Mouse (Mus musculus) myocyte (in vitro differentiated cells): ENCODE results near the gene Hoxb2. TPM values are rescaled to one million over a fixed set of nuclear protein-coding genes. Genes with fewer than 3 reads are reported as not detected.

Experiments used
- H3K27me3 ChIP-seq: one replicate; pipeline ENCODE4 v1.6.1; 2011; ENCODE audit not compliant: control insufficient read depth, insufficient read depth, insufficient read length
- H3K36me3 ChIP-seq: one replicate; pipeline ENCODE4 v1.6.1; 2011; ENCODE audit not compliant: control insufficient read depth, insufficient read depth
- H3K4me2 ChIP-seq: one replicate; pipeline ENCODE4 v1.6.1; 2011; ENCODE audit warnings: low read depth, control low read depth
- H3K4me3 ChIP-seq: one replicate; pipeline ENCODE4 v1.5.1; 2011; ENCODE audit warnings: mild to moderate bottlenecking, control low read depth, moderate library complexity
- H3K79me2 ChIP-seq: one replicate; pipeline ENCODE4 v1.6.1; 2011; ENCODE audit not compliant: control insufficient read depth, insufficient read depth
- H3ac ChIP-seq: one replicate; pipeline ENCODE4 v1.6.1; 2011; ENCODE audit not compliant: control insufficient read depth, insufficient read length
- CEBPB ChIP-seq: IDR thresholded peaks from 2 replicates; pipeline ENCODE4 v1.6.1; 2011; ENCODE audit warnings: mild to moderate bottlenecking, moderate library complexity; ENCODE audit not compliant: poor library complexity, insufficient read depth, severe bottlenecking
- E2F4 ChIP-seq: IDR thresholded peaks from one replicate; pipeline ENCODE4 v1.6.1; 2011; ENCODE audit warnings: mild to moderate bottlenecking, control low read depth, moderate library complexity; ENCODE audit not compliant: insufficient read depth
- MAX ChIP-seq: IDR thresholded peaks from one replicate; pipeline ENCODE4 v1.6.1; 2011; ENCODE audit warnings: low read depth, mild to moderate bottlenecking, control low read depth
- MYOD1 ChIP-seq, 3 experiments: IDR thresholded peaks; one replicate each; pipeline ENCODE4 v1.6.1; 2011; ENCODE audit warnings: control low read depth in 2 of 3, low read depth in 2 of 3, mild to moderate bottlenecking in 2 of 3, moderate library complexity in 1 of 3; ENCODE audit not compliant: insufficient read length in 2 of 3, control insufficient read depth in 1 of 3
- MYOG ChIP-seq, 3 experiments: IDR thresholded peaks; one replicate each; pipeline ENCODE4 v1.6.1; 2011; ENCODE audit warnings: control low read depth in 2 of 3, low read depth in 2 of 3, mild to moderate bottlenecking in 2 of 3; ENCODE audit not compliant: insufficient read length in 2 of 3, control insufficient read depth in 1 of 3, insufficient read depth in 1 of 3
- POLR2A ChIP-seq: IDR thresholded peaks from one replicate; pipeline ENCODE4 v1.6.1; 2011; ENCODE audit warnings: low read depth, mild to moderate bottlenecking, control low read depth, moderate library complexity; ENCODE audit not compliant: insufficient read length
- POLR2AphosphoS2 ChIP-seq: IDR thresholded peaks from one replicate; pipeline ENCODE4 v1.6.1; 2011; ENCODE audit warnings: low read depth, control low read depth; ENCODE audit not compliant: insufficient read length
- REST ChIP-seq: IDR thresholded peaks from one replicate; pipeline ENCODE4 v1.6.1; 2011; ENCODE audit warnings: mild to moderate bottlenecking, control low read depth, moderate library complexity; ENCODE audit not compliant: insufficient read depth, insufficient read length
- SRF ChIP-seq: IDR thresholded peaks from one replicate; pipeline ENCODE4 v1.6.1; 2011; ENCODE audit warnings: low read depth; ENCODE audit not compliant: control insufficient read depth, insufficient read length
- TCF12 ChIP-seq: IDR thresholded peaks from one replicate; pipeline ENCODE4 v1.6.1; 2011; ENCODE audit warnings: mild to moderate bottlenecking, control low read depth; ENCODE audit not compliant: poor library complexity, insufficient read depth, severe bottlenecking
- TCF3 ChIP-seq: IDR thresholded peaks from one replicate; pipeline ENCODE4 v1.6.1; 2011; ENCODE audit warnings: low read depth, control low read depth; ENCODE audit not compliant: insufficient read length
- USF1 ChIP-seq: IDR thresholded peaks from one replicate; pipeline ENCODE4 v1.6.1; 2011; ENCODE audit warnings: low read depth, mild to moderate bottlenecking, control low read depth, moderate library complexity
- polyA plus RNA-seq: library from polyadenylated mRNA; unstranded; fragments of >200 nt; fragmentation: generic; extraction: Trizol; gene quantifications from one replicate; pipeline ENCODE4 v1.2.1, GENCODE M21; 2012; ENCODE audit warnings: missing spikeins

Gene Hoxb2
- polyA plus RNA-seq, 1 experiment: not detected

DNA sequence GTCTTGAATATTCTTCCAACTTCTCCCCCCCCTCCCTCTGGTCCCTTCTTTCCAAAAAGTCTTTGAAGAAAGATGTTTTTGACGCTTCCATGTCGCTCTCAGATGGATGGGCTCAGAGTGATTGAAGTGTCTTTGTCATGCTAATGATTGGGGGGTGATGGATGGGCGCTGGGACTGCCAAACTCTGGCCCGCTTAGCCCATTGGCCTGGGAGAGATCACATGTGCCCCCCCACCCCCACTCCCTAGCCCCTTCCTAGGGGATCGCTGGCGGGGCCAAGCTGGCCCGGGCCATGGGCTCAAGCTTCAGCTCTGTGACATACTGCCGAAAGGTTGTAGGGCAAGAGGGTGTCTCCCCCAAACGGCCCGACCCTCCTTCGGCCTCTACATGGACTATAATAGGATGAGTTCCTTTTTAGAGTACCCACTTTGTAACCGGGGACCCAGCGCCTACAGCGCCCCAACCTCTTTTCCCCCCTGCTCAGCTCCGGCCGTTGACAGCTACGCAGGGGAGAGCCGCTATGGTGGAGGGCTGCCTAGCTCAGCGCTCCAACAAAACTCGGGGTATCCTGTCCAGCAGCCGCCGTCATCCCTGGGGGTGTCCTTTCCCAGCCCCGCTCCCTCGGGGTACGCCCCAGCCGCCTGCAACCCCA, 15.2 kb downstream of the Hoxb2 start, which contains the start of gene Hoxb1:
TSS of gene Hoxb1 (plus strand) at position 312 of the 651 bp plus-strand sequence.
- Histone ChIP-seq H3K4me2 (no peak within 1 kb of the TSS), H3K4me3 (no peak within 1 kb of the TSS), H3ac (no peak within 1 kb of the TSS), H3K79me2 (no peaks in the 10 kb centered on the region), H3K36me3 (no peaks in the 10 kb centered on the region), H3K27me3 (peaks cover 80% of the 10 kb centered on the region)
- TF ChIP-seq REST (no peak), POLR2AphosphoS2 (no peak), SRF (no peak), E2F4 (no peak), MYOD1 (IDR thresholded peaks at IDR 0.05; ENCODE audit: control insufficient read depth in 1 of 3, insufficient read length in 2 of 3, low read depth in 2 of 3) (no peak), TCF12 (no peak), MYOG (IDR thresholded peaks at IDR 0.05; ENCODE audit: control insufficient read depth in 1 of 3, insufficient read depth in 1 of 3, insufficient read length in 2 of 3, low read depth in 2 of 3) (no peak), POLR2A (no peak), USF1 (no peak), MAX (no peak), CEBPB (no peak), TCF3 (no peak)

DNA sequence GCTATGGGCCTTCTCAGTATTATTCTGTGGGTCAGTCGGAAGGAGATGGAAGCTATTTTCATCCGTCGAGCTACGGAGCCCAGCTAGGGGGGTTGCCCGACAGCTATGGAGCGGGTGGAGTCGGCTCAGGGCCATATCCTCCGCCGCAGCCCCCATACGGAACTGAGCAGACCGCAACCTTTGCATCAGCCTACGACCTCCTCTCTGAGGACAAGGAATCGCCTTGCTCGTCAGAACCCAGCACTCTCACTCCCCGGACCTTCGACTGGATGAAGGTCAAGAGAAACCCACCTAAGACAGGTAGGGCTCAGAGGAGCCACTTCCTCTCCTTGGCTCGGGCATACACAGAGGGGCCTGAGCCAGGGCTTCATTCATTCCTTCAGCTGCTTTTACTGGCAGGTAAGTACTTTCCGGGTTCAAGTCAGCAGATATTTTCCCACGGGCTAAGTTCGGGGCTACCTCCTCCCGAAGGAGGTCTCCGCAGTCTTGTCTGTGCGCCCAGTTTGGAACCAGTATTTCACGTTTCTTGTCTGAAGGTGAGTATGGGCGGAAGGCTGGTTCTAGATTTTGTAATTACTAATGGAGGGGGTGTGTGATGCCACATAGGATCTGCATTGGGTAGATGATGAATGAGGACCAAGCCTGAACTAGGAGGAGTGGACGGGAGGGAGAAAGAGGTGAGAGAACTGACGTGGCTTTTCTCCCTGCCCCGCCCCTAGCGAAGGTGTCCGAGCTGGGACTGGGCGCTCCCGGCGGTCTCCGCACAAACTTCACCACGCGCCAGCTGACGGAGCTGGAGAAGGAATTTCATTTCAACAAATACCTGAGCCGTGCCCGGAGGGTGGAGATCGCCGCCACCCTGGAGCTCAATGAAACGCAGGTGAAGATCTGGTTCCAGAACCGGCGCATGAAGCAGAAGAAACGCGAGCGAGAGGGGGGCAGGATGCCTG, 16.0 kb downstream of the Hoxb2 start:
- Histone ChIP-seq H3K27me3 (peaks cover 85% of the 10 kb centered on the region), H3K79me2 (no peaks in the 10 kb centered on the region), H3K36me3 (no peaks in the 10 kb centered on the region), H3ac (no peak overlapping the region), H3K4me3 (no peak overlapping the region), H3K4me2 (no peak overlapping the region)
- TF ChIP-seq SRF (no peak), MYOD1 (IDR thresholded peaks at IDR 0.05; ENCODE audit: control insufficient read depth in 1 of 3, insufficient read length in 2 of 3, low read depth in 2 of 3) (no peak), TCF3 (no peak), POLR2A (no peak), CEBPB (no peak), TCF12 (no peak), MAX (no peak), E2F4 (no peak), REST (no peak)

DNA sequence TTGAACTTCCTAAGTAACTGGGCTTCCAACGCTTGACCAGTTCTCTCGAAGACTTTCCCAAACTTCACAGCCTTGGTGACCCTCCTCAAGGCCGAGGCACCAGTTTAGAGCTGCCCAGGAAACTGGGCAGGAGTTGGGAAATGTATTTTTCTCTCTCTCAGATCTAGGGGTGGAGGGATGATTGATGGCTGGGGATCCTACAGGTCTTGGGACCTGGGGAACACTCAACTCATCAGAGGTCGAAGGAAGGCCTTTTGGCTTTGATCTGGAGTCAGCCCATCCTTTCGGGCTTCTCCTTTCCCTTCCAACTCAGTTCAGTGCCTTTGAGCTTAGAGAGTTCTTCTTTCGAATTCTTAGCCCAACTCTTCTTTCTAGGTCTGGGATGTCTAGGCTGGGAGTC, 16.8 kb downstream of the Hoxb2 start:
- Histone ChIP-seq H3K79me2 (no peaks in the 10 kb centered on the region), H3K27me3 (peaks cover 83% of the 10 kb centered on the region), H3ac (no peak overlapping the region), H3K4me2 (no peak overlapping the region), H3K4me3 (no peak overlapping the region), H3K36me3 (no peaks in the 10 kb centered on the region)
- no peak for TF ChIP-seq E2F4
- no peak for TF ChIP-seq REST
- no peak for TF ChIP-seq MYOD1 (IDR thresholded peaks at IDR 0.05; ENCODE audit: control insufficient read depth in 1 of 3, insufficient read length in 2 of 3, low read depth in 2 of 3)
- no peak for TF ChIP-seq MYOG (IDR thresholded peaks at IDR 0.05; ENCODE audit: control insufficient read depth in 1 of 3, insufficient read depth in 1 of 3, insufficient read length in 2 of 3, low read depth in 2 of 3)
- TF ChIP-seq MAX: no peak
- TF ChIP-seq POLR2AphosphoS2: no peak
- TF ChIP-seq CEBPB: no peak
- TF ChIP-seq POLR2A: no peak
- no peak for TF ChIP-seq TCF12

DNA sequence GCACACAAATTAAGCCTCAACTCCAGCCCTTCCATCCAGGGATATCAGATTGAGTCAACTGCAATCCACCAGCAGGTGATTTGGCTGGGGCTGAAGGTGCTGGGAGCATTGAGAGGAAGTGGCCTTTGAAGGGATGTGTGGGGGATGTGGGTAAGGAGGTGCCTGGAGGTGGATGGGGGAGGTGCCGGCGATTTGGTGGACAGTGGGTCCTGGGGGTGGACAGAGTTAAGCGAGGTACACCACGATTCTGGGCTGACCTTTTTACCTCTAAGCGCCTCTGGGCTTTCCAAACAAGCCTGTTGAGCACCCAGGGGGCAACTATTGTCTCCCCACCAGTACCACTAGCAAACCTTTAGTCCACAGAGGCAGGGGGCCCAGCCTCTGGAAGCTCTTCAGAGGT, 18.4 kb downstream of the Hoxb2 start:
- Histone ChIP-seq H3ac (no peak overlapping the region), H3K4me3 (no peak overlapping the region), H3K79me2 (no peaks in the 10 kb centered on the region), H3K4me2 (no peak overlapping the region), H3K36me3 (no peaks in the 10 kb centered on the region), H3K27me3 (peaks cover 78% of the 10 kb centered on the region)
- TF ChIP-seq E2F4 (no peak), MAX (no peak), POLR2AphosphoS2 (no peak), CEBPB (no peak), POLR2A (no peak), TCF3 (no peak), TCF12 (no peak), REST (no peak)
